Mouse (Mus musculus) ES-Bruce4 (cell line): ENCODE measurements around the gene Neurog1.

Experiments used
- CTCF ChIP-seq: IDR thresholded peaks from one replicate; pipeline ENCODE4 v1.8.1; 2011; ENCODE audit warnings: low read depth, low read length
- EP300 ChIP-seq: IDR thresholded peaks from 2 replicates; pipeline ENCODE4 v1.6.1; 2011; ENCODE audit warnings: low read depth, low read length; ENCODE audit not compliant: insufficient read depth
- POLR2A ChIP-seq: IDR thresholded peaks from one replicate; pipeline ENCODE4 v1.8.1; 2011; ENCODE audit warnings: low read length; ENCODE audit not compliant: insufficient read depth

DNA sequence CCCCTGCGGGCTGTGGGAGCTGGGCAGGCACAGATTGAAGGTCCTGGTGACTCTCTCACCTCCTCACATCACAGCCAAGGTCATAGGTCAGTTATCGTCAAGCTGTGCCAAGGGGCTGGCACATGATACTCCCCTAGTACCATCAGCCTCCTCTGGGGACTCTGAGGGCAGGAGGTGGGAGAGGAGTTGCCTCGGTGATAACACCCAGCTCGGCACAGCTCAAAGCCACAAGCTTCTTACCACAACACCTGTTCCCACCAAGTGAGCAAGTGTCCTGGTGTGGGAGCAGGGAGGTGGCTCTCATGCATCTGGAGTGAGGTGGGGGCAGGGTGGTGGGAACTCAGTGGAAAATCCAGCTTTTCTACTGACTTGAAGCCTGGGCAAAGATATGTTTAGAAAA is 10.3 kb upstream of the Neurog1 start:
- TF ChIP-seq CTCF (no peak), POLR2A (no peak), EP300 (no peak)
